Mouse (Mus musculus) lung, adult 2 months (tissue): ENCODE data around the gene Fshr.

Experiments used
- CTCF ChIP-seq: fragments of 200-500 bp; IDR thresholded peaks from 2 replicates; pipeline ENCODE4 v1.5.1; 2011; ENCODE audit warnings: mild to moderate bottlenecking, low read length, control low read depth; ENCODE audit not compliant: insufficient read depth
- POLR2A ChIP-seq: fragments of 200-500 bp; IDR thresholded peaks from 2 replicates; pipeline ENCODE4 v1.6.1; 2011; ENCODE audit warnings: low read depth, mild to moderate bottlenecking, control low read depth, low read length, borderline replicate concordance; ENCODE audit errors: extremely low read depth

- TF ChIP-seq POLR2A (no peak), CTCF (no peak)
These were observed 55.7 kb downstream of the Fshr start for GRCm38 (mm10) chr17:89144806-89145205.
